Mouse (Mus musculus) effector memory CD4-positive, alpha-beta T cell, adult 7 months (primary cell): ENCODE measurements around the gene Rd3l. TPM values are rescaled to one million over a fixed set of nuclear protein-coding genes. Genes with fewer than 3 reads are reported as not detected.

ENCODE experiments used
- polyA plus RNA-seq: library from polyadenylated mRNA; unstranded; fragments of 100-300 nt; shearing (Covaris generic); gene quantifications from one replicate; pipeline ENCODE4 v1.2.1, GENCODE M21; 2017

Rd3l gene
- not detected for polyA plus RNA-seq

GRCm38 (mm10) chr12:111980887-111981367 lies at the start of gene Rd3l:
Gene Rd3l (minus strand): TSS chr12:111981317.

DNA sequence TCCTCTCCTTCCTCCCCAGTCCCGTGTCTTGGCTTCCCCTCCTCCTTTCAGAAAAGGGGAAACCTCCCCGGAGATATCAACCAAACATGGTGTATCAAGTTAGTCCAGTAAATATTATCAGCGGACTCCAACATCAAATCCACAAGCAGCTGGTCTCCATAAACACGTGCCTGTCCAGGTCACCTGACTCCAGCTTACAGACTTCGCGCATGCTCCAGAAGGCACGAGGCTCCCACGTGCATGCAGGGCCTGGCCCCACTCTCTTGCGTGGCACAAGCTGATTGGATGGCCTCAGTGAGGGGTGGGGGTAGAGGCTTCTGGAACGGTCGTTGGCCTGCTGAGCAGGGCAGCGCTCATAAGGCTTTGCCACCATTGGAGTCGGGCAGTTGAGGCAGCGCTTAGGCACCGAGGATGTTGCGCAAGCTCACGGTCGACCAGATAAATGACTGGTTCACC lies 9.9 kb downstream of the Rd3l start, which contains the start of gene Tdrd9:
Gene Tdrd9, plus strand, starts transcription at position 329 of the 456 bp plus-strand sequence.

GRCm38 (mm10) chr12:111966683-111967173 lies 14.4 kb downstream of the Rd3l start, which contains the start of gene Atp5mpl:
Gene Atp5mpl (minus strand): TSS chr12:111966977.

Other genes starting within 250 kb of the Rd3l start
- 34.1 TPM for gene Klc1, start 222.5 kb downstream of the Rd3l start, polyA plus RNA-seq
- 1.7 TPM for gene Xrcc3, start 167.4 kb downstream of the Rd3l start, polyA plus RNA-seq
- 3.3 TPM for gene Zfyve21, start 167.1 kb downstream of the Rd3l start, polyA plus RNA-seq
- gene Ppp1r13b, start 73.2 kb downstream of the Rd3l start, polyA plus RNA-seq = 51.3 TPM
- gene Atp5mpl, start 14.3 kb downstream of the Rd3l start, polyA plus RNA-seq = 146 TPM
- 0.10 TPM for gene Tdrd9, start 9.8 kb downstream of the Rd3l start, polyA plus RNA-seq
- not detected for gene Aspg, start 125.4 kb upstream of the Rd3l start, polyA plus RNA-seq
- 0.33 TPM for gene Kif26a, start 164.9 kb upstream of the Rd3l start, polyA plus RNA-seq